ENCODE assay signal across 8 mouse cellular contexts in genomic region chr2:137393486-137393885, GRCm38 (mm10).
"Had no signal": no experiment of that assay in that cellular context is flagged by ENCODE, and none has a peak within 500 bp of the region (broad histone marks: within the 10 kb centered on the region; RNA-seq: fewer than 3 reads in every experiment).

No protein-coding gene starts in this region.

- H3K27me3 ChIP-seq: limb, embryonic 15.5 days; liver, embryonic 12.5 days; lung, embryonic 15.5 days had no signal

- ATAC-seq: liver, embryonic 12.5 days had no signal

- H3K4me3 ChIP-seq: limb, embryonic 15.5 days; liver, embryonic 12.5 days; lung, embryonic 15.5 days had no signal

- H3K36me3 ChIP-seq: limb, embryonic 15.5 days; liver, embryonic 12.5 days; lung, embryonic 15.5 days had no signal

- H3K4me2 ChIP-seq: limb, embryonic 15.5 days; liver, embryonic 12.5 days; lung, embryonic 15.5 days had no signal

- H3K27ac ChIP-seq: limb, embryonic 15.5 days; liver, embryonic 12.5 days; lung, embryonic 15.5 days had no signal

- H3K9ac ChIP-seq: limb, embryonic 15.5 days; liver, embryonic 12.5 days; lung, embryonic 15.5 days had no signal

- H3K9me3 ChIP-seq: limb, embryonic 15.5 days; liver, embryonic 12.5 days; lung, embryonic 15.5 days had no signal

- DNase-seq: kidney, adult 8-10 months; kidney, postnatal 25 days; right cerebral cortex, adult 18-20 months; right cerebral cortex, postnatal 25 days; thymus, postnatal 36 days had no signal

- H3K4me1 ChIP-seq: limb, embryonic 15.5 days; liver, embryonic 12.5 days; lung, embryonic 15.5 days had no signal
